Mouse (Mus musculus): Measurements from ENCODE around the gene Rab34. TPM values are rescaled to one million over a fixed set of nuclear protein-coding genes. Genes with fewer than 3 reads are reported as not detected.
"Not testable (repeated sequence)": the region's sequence is repeated elsewhere in the genome, so short reads cannot be mapped to it uniquely, and the experiment has no call there.

Rab34 gene
- total RNA-seq, 1 experiment from 2014 or later: 3.2 TPM

- peak; percentile 67 to 69 for ATAC-seq (replicated peaks in 1 of 2; ENCODE audit: insufficient read depth in 1 of 2, low FRiP score in 2 of 2, low TSS enrichment in 1 of 2, low read depth in 1 of 2, poor library complexity in 2 of 2, severe bottlenecking in 2 of 2)
Measured at GRCm38 (mm10) chr11:78176402-78176862, 11.8 kb upstream of the Rab34 start, which contains the start of the genes Nek8 and Tlcd1. Nek8 (minus strand) TSS chr11:78176675. Tlcd1 (plus strand) TSS chr11:78176711.

GRCm38 (mm10) chr11:78176905-78177331, 11.3 kb upstream of the Rab34 start:
- no peak for ATAC-seq (replicated peaks in 1 of 2; ENCODE audit: insufficient read depth in 1 of 2, low FRiP score in 2 of 2, low TSS enrichment in 1 of 2, low read depth in 1 of 2, poor library complexity in 2 of 2, severe bottlenecking in 2 of 2)

GRCm38 (mm10) chr11:78177437-78177836, 10.8 kb upstream of the Rab34 start:
- peak; percentile 7 to 15; a peak in 2 of 4 replicates for ATAC-seq (replicated peaks in 1 of 2; ENCODE audit: insufficient read depth in 1 of 2, low FRiP score in 2 of 2, low TSS enrichment in 1 of 2, low read depth in 1 of 2, poor library complexity in 2 of 2, severe bottlenecking in 2 of 2)

GRCm38 (mm10) chr11:78177903-78178858, 10.0 kb upstream of the Rab34 start:
- peak; percentile 69 to 70 for ATAC-seq (replicated peaks in 1 of 2; ENCODE audit: insufficient read depth in 1 of 2, low FRiP score in 2 of 2, low TSS enrichment in 1 of 2, low read depth in 1 of 2, poor library complexity in 2 of 2, severe bottlenecking in 2 of 2)

GRCm38 (mm10) chr11:78178859-78179437, 9.3 kb upstream of the Rab34 start:
- no peak for ATAC-seq (replicated peaks in 1 of 2; ENCODE audit: insufficient read depth in 1 of 2, low FRiP score in 2 of 2, low TSS enrichment in 1 of 2, low read depth in 1 of 2, poor library complexity in 2 of 2, severe bottlenecking in 2 of 2)

- no peak for ATAC-seq (replicated peaks in 1 of 2; ENCODE audit: insufficient read depth in 1 of 2, low FRiP score in 2 of 2, low TSS enrichment in 1 of 2, low read depth in 1 of 2, poor library complexity in 2 of 2, severe bottlenecking in 2 of 2)
Measured at GRCm38 (mm10) chr11:78179438-78179999, 8.7 kb upstream of the Rab34 start.

- ATAC-seq (replicated peaks in 1 of 2; ENCODE audit: insufficient read depth in 1 of 2, low FRiP score in 2 of 2, low TSS enrichment in 1 of 2, low read depth in 1 of 2, poor library complexity in 2 of 2, severe bottlenecking in 2 of 2): no peak
Measured at GRCm38 (mm10) chr11:78180081-78180761, 8.0 kb upstream of the Rab34 start.

GRCm38 (mm10) chr11:78181830-78182357, 6.3 kb upstream of the Rab34 start:
- no peak for ATAC-seq (replicated peaks in 1 of 2; ENCODE audit: insufficient read depth in 1 of 2, low FRiP score in 2 of 2, low TSS enrichment in 1 of 2, low read depth in 1 of 2, poor library complexity in 2 of 2, severe bottlenecking in 2 of 2)

GRCm38 (mm10) chr11:78182450-78182849, 5.8 kb upstream of the Rab34 start:
- ATAC-seq (replicated peaks in 1 of 2; ENCODE audit: insufficient read depth in 1 of 2, low FRiP score in 2 of 2, low TSS enrichment in 1 of 2, low read depth in 1 of 2, poor library complexity in 2 of 2, severe bottlenecking in 2 of 2): no peak

GRCm38 (mm10) chr11:78182961-78183844, 5.0 kb upstream of the Rab34 start, which contains the start of gene Rpl23a:
Rpl23a (minus strand) TSS chr11:78183584.
- peak; percentile 84 to 86 for ATAC-seq (replicated peaks in 1 of 2; ENCODE audit: insufficient read depth in 1 of 2, low FRiP score in 2 of 2, low TSS enrichment in 1 of 2, low read depth in 1 of 2, poor library complexity in 2 of 2, severe bottlenecking in 2 of 2)

- ATAC-seq (replicated peaks in 1 of 2; ENCODE audit: insufficient read depth in 1 of 2, low FRiP score in 2 of 2, low TSS enrichment in 1 of 2, low read depth in 1 of 2, poor library complexity in 2 of 2, severe bottlenecking in 2 of 2): no peak
Measured at GRCm38 (mm10) chr11:78183884-78184514, 4.2 kb upstream of the Rab34 start.

- not testable (repeated sequence) for ATAC-seq (replicated peaks in 1 of 2; ENCODE audit: insufficient read depth in 1 of 2, low FRiP score in 2 of 2, low TSS enrichment in 1 of 2, low read depth in 1 of 2, poor library complexity in 2 of 2, severe bottlenecking in 2 of 2)
Measured at GRCm38 (mm10) chr11:78184702-78185101, 3.5 kb upstream of the Rab34 start.

GRCm38 (mm10) chr11:78189234-78190040, 1.2 kb downstream of the Rab34 start:
- peak in 1 of 2 experiments; percentile 27; a peak in 1 of 4 replicates for ATAC-seq (replicated peaks in 1 of 2; ENCODE audit: insufficient read depth in 1 of 2, low FRiP score in 2 of 2, low TSS enrichment in 1 of 2, low read depth in 1 of 2, poor library complexity in 2 of 2, severe bottlenecking in 2 of 2)

- ATAC-seq (replicated peaks in 1 of 2; ENCODE audit: insufficient read depth in 1 of 2, low FRiP score in 2 of 2, low TSS enrichment in 1 of 2, low read depth in 1 of 2, poor library complexity in 2 of 2, severe bottlenecking in 2 of 2): no peak
Measured at GRCm38 (mm10) chr11:78190041-78190440, 1.8 kb downstream of the Rab34 start.

GRCm38 (mm10) chr11:78193113-78193512, 4.9 kb downstream of the Rab34 start, which contains the start of gene Proca1:
Proca1 (plus strand) TSS chr11:78193392.
- ATAC-seq (replicated peaks in 1 of 2; ENCODE audit: insufficient read depth in 1 of 2, low FRiP score in 2 of 2, low TSS enrichment in 1 of 2, low read depth in 1 of 2, poor library complexity in 2 of 2, severe bottlenecking in 2 of 2): no peak
